In the genomic region with DNA sequence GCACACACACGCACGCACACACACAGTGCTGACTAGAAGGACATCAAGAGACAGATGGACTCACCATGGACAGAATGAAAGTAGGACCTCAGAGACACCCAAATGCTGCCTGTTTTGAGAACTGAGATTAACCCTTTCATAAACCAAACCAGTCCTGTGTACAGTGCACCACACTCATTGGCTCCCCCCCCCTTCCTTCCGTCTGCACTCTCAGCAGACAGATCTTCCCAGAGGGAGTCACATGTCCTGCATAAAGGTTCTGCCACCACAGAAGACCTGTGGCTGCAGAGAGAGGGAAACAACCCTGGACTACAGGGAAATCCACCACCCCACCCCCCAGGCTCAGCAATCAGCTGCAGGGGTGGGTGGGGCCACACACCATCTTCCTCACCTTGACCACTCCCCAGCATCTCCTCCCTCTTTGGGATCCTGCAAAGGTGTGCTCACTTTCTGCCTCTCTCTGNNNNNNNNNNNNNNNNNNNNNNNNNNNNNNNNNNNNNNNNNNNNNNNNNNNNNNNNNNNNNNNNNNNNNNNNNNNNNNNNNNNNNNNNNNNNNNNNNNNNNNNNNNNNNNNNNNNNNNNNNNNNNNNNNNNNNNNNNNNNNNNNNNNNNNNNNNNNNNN, we compare ENCODE assay signal across 10 mouse cellular contexts. TPM values are rescaled to one million over a fixed set of nuclear protein-coding genes. Genes with fewer than 3 reads are reported as not detected.
A peak's percentile ranks its signal among the peaks of the same experiment; 100 is the strongest.
DNase-seq lines count a peak whose midpoint lies in the region; ATAC-seq and TF ChIP-seq lines count a peak whose summit lies in the region.
"Had no signal": no experiment of that assay in that cellular context is flagged by ENCODE, and none has a peak within 500 bp of the region (broad histone marks: within the 10 kb centered on the region; RNA-seq: fewer than 3 reads in every experiment).

No protein-coding gene starts in this region.

- no peaks in the 10 kb centered on the region for H3K27me3 ChIP-seq in kidney, postnatal 0 days (ENCODE audit: insufficient read depth, low read length)
- H3K27me3 ChIP-seq in liver, postnatal 0 days (ENCODE audit: insufficient read depth, low read length): no peaks in the 10 kb centered on the region
- H3K27me3 ChIP-seq in thymus, adult 2 months (ENCODE audit: control insufficient read depth, insufficient read depth, low read length): no peaks in the 10 kb centered on the region
- H3K27me3 ChIP-seq: midbrain, embryonic 12.5 days had no signal

- ATAC-seq in kidney, postnatal 0 days (replicated peaks; ENCODE audit: low FRiP score, low read depth): no peak; the same call in 1 of the 2 replicates
- no peak for ATAC-seq in liver, postnatal 0 days

- intact Hi-C loops in gastrocnemius, adult 2 months (cut with DNase I): no loop called here

- no peaks in the 10 kb centered on the region for H3K9me3 ChIP-seq in kidney, postnatal 0 days (replicated peaks; ENCODE audit: low read length)
- H3K9me3 ChIP-seq in liver, postnatal 0 days (ENCODE audit: low read length): no peaks in the 10 kb centered on the region
- H3K9me3 ChIP-seq: midbrain, embryonic 12.5 days had no signal

- peak overlapping the region; percentile 46 for H3K4me2 ChIP-seq in kidney, postnatal 0 days (ENCODE audit: low read length)
- H3K4me2 ChIP-seq in liver, postnatal 0 days (ENCODE audit: low read depth, low read length): no peak overlapping the region
- H3K4me2 ChIP-seq: midbrain, embryonic 12.5 days had no signal

- DNase-seq in gastrocnemius, adult 2 months: no peak
- DNase-seq in gastrocnemius, adult 18-20 months (ENCODE audit: low spot score): no peak
- no peak for DNase-seq in kidney, postnatal 0 days (ENCODE audit: low spot score)
- DNase-seq in kidney, adult 8-10 months: no peak
- no peak for DNase-seq in liver, postnatal 0 days
- DNase-seq in left cerebral cortex, adult 11 months (ENCODE audit: low spot score): no peak
- DNase-seq in thymus, adult 2 months: no peak
- DNase-seq: layer of hippocampus, postnatal 36 days had no signal

- TF ChIP-seq CTCF in gastrocnemius, adult 2 months (IDR thresholded peaks at IDR 0.05): no peak
- no peak for TF ChIP-seq CTCF in kidney, postnatal 0 days (IDR thresholded peaks at IDR 0.05; ENCODE audit: low read depth)
- TF ChIP-seq CTCF in embryonic fibroblast, embryonic 13.5 days (IDR thresholded peaks at IDR 0.05; ENCODE audit: borderline replicate concordance, insufficient read depth, low read length): no peak
- no peak for TF ChIP-seq CTCF in liver, postnatal 0 days (IDR thresholded peaks at IDR 0.05; ENCODE audit: low read depth)
- TF ChIP-seq CTCF in thymus, adult 2 months (IDR thresholded peaks at IDR 0.05; ENCODE audit: borderline replicate concordance, control insufficient read depth, extremely low read depth, insufficient read depth, low read length, poor library complexity): no peak

- peaks cover 56% of the 10 kb centered on the region for H3K4me1 ChIP-seq in kidney, postnatal 0 days (replicated peaks; ENCODE audit: insufficient read depth, low read length)
- H3K4me1 ChIP-seq in embryonic fibroblast, embryonic 13.5 days (ENCODE audit: control insufficient read depth, insufficient read depth, low read length): peaks cover 35% of the 10 kb centered on the region
- peaks cover 39% of the 10 kb centered on the region for H3K4me1 ChIP-seq in liver, postnatal 0 days (ENCODE audit: insufficient read depth)
- H3K4me1 ChIP-seq in thymus, adult 2 months (replicated peaks; ENCODE audit: control insufficient read depth, insufficient read depth, low read length): peaks cover 5% of the 10 kb centered on the region

- H3K36me3 ChIP-seq in kidney, postnatal 0 days (ENCODE audit: insufficient read depth, low read length): no peaks in the 10 kb centered on the region
- H3K36me3 ChIP-seq in liver, postnatal 0 days (replicated peaks; ENCODE audit: insufficient read depth, low read length): no peaks in the 10 kb centered on the region
- no peaks in the 10 kb centered on the region for H3K36me3 ChIP-seq in thymus, adult 2 months (ENCODE audit: control insufficient read depth, insufficient read depth, low read length)
- H3K36me3 ChIP-seq: midbrain, embryonic 12.5 days had no signal

- TF ChIP-seq POLR2A in embryonic fibroblast, embryonic 13.5 days (IDR thresholded peaks at IDR 0.05; ENCODE audit: low read depth, low read length): no peak
- no peak for TF ChIP-seq POLR2A in thymus, adult 2 months (IDR thresholded peaks at IDR 0.05; ENCODE audit: control insufficient read depth, extremely low read depth, insufficient read depth, low read length, poor library complexity)

- no peak overlapping the region; the same call in 1 of the 2 replicates for H3K9ac ChIP-seq in kidney, postnatal 0 days (ENCODE audit: low read depth, low read length)
- H3K9ac ChIP-seq in liver, postnatal 0 days (replicated peaks): no peak overlapping the region
- H3K9ac ChIP-seq: midbrain, embryonic 12.5 days had no signal

- no peak for TF ChIP-seq EP300 in liver, postnatal 0 days (IDR thresholded peaks at IDR 0.05; ENCODE audit: low read depth)

- WGBS in kidney, postnatal 0 days: 72% methylated on average over 3 of the region's 3 CpGs
- 86% methylated on average over 3 of the region's 3 CpGs for WGBS in liver, postnatal 0 days (ENCODE audit: insufficient replicate concordance)
- WGBS in thymus, adult 2 months: 90% methylated on average over 3 of the region's 3 CpGs

- peak overlapping the region; percentile 85 for H3K27ac ChIP-seq in gastrocnemius, adult 2 months
- H3K27ac ChIP-seq in kidney, postnatal 0 days: peak overlapping the region; percentile 97
- H3K27ac ChIP-seq in embryonic fibroblast, embryonic 13.5 days (ENCODE audit: insufficient read depth, low read length): peak overlapping the region; percentile 94
- H3K27ac ChIP-seq in liver, postnatal 0 days (ENCODE audit: low read depth): 0 out of 2 replicates have a peak overlapping the region, but pooled peaks have one; percentile 8
- no peak overlapping the region for H3K27ac ChIP-seq in thymus, adult 2 months (ENCODE audit: control insufficient read depth, insufficient read depth, low read length)

- no peak overlapping the region for H3K4me3 ChIP-seq in gastrocnemius, adult 2 months
- H3K4me3 ChIP-seq in kidney, postnatal 0 days (replicated peaks; ENCODE audit: low read depth, low read length): no peak overlapping the region
- no peak overlapping the region for H3K4me3 ChIP-seq in embryonic fibroblast, embryonic 13.5 days (ENCODE audit: insufficient read depth, low read length)
- H3K4me3 ChIP-seq in liver, postnatal 0 days (ENCODE audit: low read depth, low read length): no peak overlapping the region
- H3K4me3 ChIP-seq in thymus, adult 2 months (ENCODE audit: control insufficient read depth, insufficient read depth, low read length): no peak overlapping the region
- H3K4me3 ChIP-seq: midbrain, embryonic 12.5 days had no signal

RNA-seq across cellular contexts. Expression of gene Creb3l2, which starts 12.0 kb away (rescaled TPM):
- total RNA-seq in gastrocnemius, adult 2 months (2021): 10 to 100 TPM; 10.9 to 14.1 TPM
- total RNA-seq in gastrocnemius, adult 18-20 months (2021): 10 to 100 TPM; 11.9 to 13.2 TPM
- 20.8 and 23.3 TPM in 2 replicates for polyA plus RNA-seq in kidney, postnatal 0 days (2015; fragmentation: Nextera tagmentation; extraction: Ambion mirVana)
- 55.0 and 62.8 TPM in 2 replicates for polyA plus RNA-seq in embryonic fibroblast, embryonic 13.5 days (2011; ENCODE audit: insufficient read length, low read depth, missing spikeins)
- 2.1 TPM in 2 replicates for polyA plus RNA-seq in liver, postnatal 0 days (2015; fragmentation: Nextera tagmentation; extraction: Ambion mirVana)
- 9.9 and 10.8 TPM in 2 replicates for polyA plus RNA-seq in thymus, adult 2 months (2012; rRNA removed)
